Mouse (Mus musculus): ENCODE results near the gene Ifna6.
"Not testable (repeated sequence)": the region's sequence is repeated elsewhere in the genome, so short reads cannot be mapped to it uniquely, and the experiment has no call there.

- not testable (repeated sequence) for TF ChIP-seq TAL1 (conservative IDR thresholded peaks at IDR 0.05; ENCODE audit: low read depth, low read length); GATA1 (IDR thresholded peaks at IDR 0.05; ENCODE audit: borderline replicate concordance, low read length); CTCF (IDR thresholded peaks at IDR 0.05; ENCODE audit: low read depth, low read length); POLR2AphosphoS5 (IDR thresholded peaks at IDR 0.05; ENCODE audit: insufficient replicate concordance, low read depth, low read length); GATA2 (IDR thresholded peaks at IDR 0.05; ENCODE audit: borderline replicate concordance, low read depth, low read length)
These were observed 22.0 kb upstream of the Ifna6 start, which contains the start of gene Gm13288 for GRCm38 (mm10) chr4:88805231-88805630.

Data from G1E (cell line).